Mouse (Mus musculus): ENCODE measurements at regions not wholly inside any gene's neighbourhood (a gene's known extent, or its start where the extent isn't known, plus 50 kb on each side); places are given as distances from the start of the nearest gene placed in this dataset.

DNA sequence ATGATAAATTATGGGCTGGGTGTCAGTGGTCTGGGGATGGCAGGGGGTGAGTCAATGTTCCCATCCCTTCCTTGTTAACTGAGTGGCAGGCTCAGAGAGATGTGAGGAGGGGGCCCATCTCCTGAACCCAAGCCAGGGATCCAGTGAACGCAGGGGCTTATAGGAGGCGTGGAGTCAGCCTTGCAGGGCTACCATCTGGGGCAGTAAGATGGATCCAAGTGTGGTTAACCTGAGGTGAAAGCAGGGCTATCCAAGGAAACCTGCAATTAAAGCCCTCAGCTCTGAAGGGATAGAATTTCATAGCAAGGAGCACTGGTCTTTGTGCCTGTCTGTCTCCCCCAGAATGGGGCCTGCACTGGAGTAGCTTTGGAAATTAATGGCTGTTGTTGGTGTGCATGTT lies 103.3 kb upstream of the Mgmt start:
- TF ChIP-seq POLR2A (IDR thresholded peaks at IDR 0.05; ENCODE audit: insufficient read depth, low read depth, low read length) (no peak), CTCF (IDR thresholded peaks at IDR 0.05) (no peak)
